ENCODE assay signal across 8 mouse cellular contexts in genomic region chr15:95931013-95931775, GRCm38 (mm10).
A peak's percentile ranks its signal among the peaks of the same experiment; 100 is the strongest.
DNase-seq lines count a peak whose midpoint lies in the region; ATAC-seq lines count a peak whose summit lies in the region.
"Had no signal": no experiment of that assay in that cellular context is flagged by ENCODE, and none has a peak within 500 bp of the region (broad histone marks: within the 10 kb centered on the region; RNA-seq: fewer than 3 reads in every experiment).

No protein-coding gene starts in this region.

- peaks cover 11% of the 10 kb centered on the region for H3K36me3 ChIP-seq in midbrain, embryonic 14.5 days (ENCODE audit: control insufficient read depth, insufficient read depth, low read length)
- 0 out of 2 replicates have a peak, but pooled peaks cover 3% of the 10 kb centered on the region for H3K36me3 ChIP-seq in midbrain, embryonic 11.5 days (ENCODE audit: control insufficient read depth, insufficient read depth, low read length)
- H3K36me3 ChIP-seq in heart, embryonic 11.5 days (ENCODE audit: control insufficient read depth, insufficient read depth, low read length), result peaks cover 7% of the 10 kb centered on the region

- 73% methylated on average over 16 of the region's 16 CpGs for WGBS in midbrain, embryonic 14.5 days
- WGBS in midbrain, embryonic 11.5 days, result 83% methylated on average over 16 of the region's 16 CpGs
- WGBS in heart, embryonic 11.5 days (ENCODE audit: insufficient replicate concordance), result 57% methylated on average over 16 of the region's 16 CpGs

- H3K27ac ChIP-seq in midbrain, embryonic 14.5 days (replicated peaks; ENCODE audit: low read depth, low read length), result 0 out of 2 replicates have a peak overlapping the region, but pooled peaks have one; percentile 1
- H3K27ac ChIP-seq in midbrain, embryonic 11.5 days (ENCODE audit: low read depth, low read length), result no peak overlapping the region
- peak overlapping the region; percentile 10; the same call in 1 of the 2 replicates for H3K27ac ChIP-seq in heart, embryonic 11.5 days (ENCODE audit: low read depth, low read length)
- H3K27ac ChIP-seq: liver, embryonic 14.5 days had no signal

- no peak overlapping the region for H3K4me2 ChIP-seq in midbrain, embryonic 14.5 days (ENCODE audit: low read length)
- H3K4me2 ChIP-seq in midbrain, embryonic 11.5 days, result no peak overlapping the region
- H3K4me2 ChIP-seq in heart, embryonic 11.5 days, result no peak overlapping the region

- H3K4me1 ChIP-seq in midbrain, embryonic 14.5 days (ENCODE audit: control insufficient read depth, insufficient read depth, low read length), result no peaks in the 10 kb centered on the region
- H3K4me1 ChIP-seq in midbrain, embryonic 11.5 days (ENCODE audit: control insufficient read depth, insufficient read depth, low read length), result no peaks in the 10 kb centered on the region
- no peaks in the 10 kb centered on the region for H3K4me1 ChIP-seq in heart, embryonic 11.5 days (ENCODE audit: control insufficient read depth, insufficient read depth, low read length)

- H3K9me3 ChIP-seq in midbrain, embryonic 14.5 days (ENCODE audit: control insufficient read depth, low read length), result no peaks in the 10 kb centered on the region
- no peaks in the 10 kb centered on the region for H3K9me3 ChIP-seq in midbrain, embryonic 11.5 days (ENCODE audit: control insufficient read depth, low read length)
- no peaks in the 10 kb centered on the region for H3K9me3 ChIP-seq in heart, embryonic 11.5 days (replicated peaks; ENCODE audit: control insufficient read depth, low read length)

- ATAC-seq in midbrain, embryonic 14.5 days (ENCODE audit: low FRiP score, low TSS enrichment), result no peak
- no peak for ATAC-seq in midbrain, embryonic 11.5 days (ENCODE audit: low FRiP score)
- no peak for ATAC-seq in heart, embryonic 11.5 days (replicated peaks; ENCODE audit: insufficient number of reproducible peaks, low FRiP score, low TSS enrichment)

- peak; percentile 52 for DNase-seq in midbrain, embryonic 14.5 days
- DNase-seq in midbrain, embryonic 11.5 days (ENCODE audit: low spot score, missing footprints), result no peak
- DNase-seq in layer of hippocampus, postnatal 36 days, result peak; percentile 31 to 37
- DNase-seq in skeletal muscle tissue, adult 2 months (ENCODE audit: low read depth, low spot score), result peak; percentile 48
- DNase-seq in retina, embryonic 14.5 days (ENCODE audit: low spot score), result no peak
- DNase-seq in adrenal gland, postnatal 4 days (ENCODE audit: low spot score in 2 of 2), result no peak

- no peak overlapping the region for H3K4me3 ChIP-seq in midbrain, embryonic 14.5 days (replicated peaks; ENCODE audit: low read depth, low read length)
- H3K4me3 ChIP-seq in midbrain, embryonic 11.5 days (ENCODE audit: low read depth, low read length), result no peak overlapping the region
- H3K4me3 ChIP-seq in heart, embryonic 11.5 days (ENCODE audit: low read depth, low read length), result no peak overlapping the region

- H3K27me3 ChIP-seq in midbrain, embryonic 14.5 days (ENCODE audit: control insufficient read depth, insufficient read depth, low read length), result no peaks in the 10 kb centered on the region
- no peaks in the 10 kb centered on the region for H3K27me3 ChIP-seq in midbrain, embryonic 11.5 days (ENCODE audit: control insufficient read depth, insufficient read depth, low read length)
- H3K27me3 ChIP-seq in heart, embryonic 11.5 days (ENCODE audit: control insufficient read depth, insufficient read depth, low read length), result no peaks in the 10 kb centered on the region

- no peak overlapping the region for H3K9ac ChIP-seq in midbrain, embryonic 14.5 days (replicated peaks; ENCODE audit: low read length)
- no peak overlapping the region for H3K9ac ChIP-seq in midbrain, embryonic 11.5 days (ENCODE audit: low read length)
- H3K9ac ChIP-seq in heart, embryonic 11.5 days (ENCODE audit: low read depth, low read length), result no peak overlapping the region
- H3K9ac ChIP-seq: liver, embryonic 14.5 days had no signal

Comparison
In these comparisons a context has a peak if more than half of its experiments do, and no peak if none do; other contexts are left out.
1. DNase-seq: peak in midbrain, embryonic 14.5 days (single experiment), layer of hippocampus, postnatal 36 days (2 of 2) and skeletal muscle tissue, adult 2 months (single experiment); none in midbrain, embryonic 11.5 days (single experiment), retina, embryonic 14.5 days (single experiment) and adrenal gland, postnatal 4 days (0 of 2).